Comparison of ENCODE assay signal across 13 mouse cellular contexts in genomic region chr11:102199856-102200255, GRCm38 (mm10).
"Had no signal": no experiment of that assay in that cellular context is flagged by ENCODE, and none has a peak within 500 bp of the region (broad histone marks: within the 10 kb centered on the region; RNA-seq: fewer than 3 reads in every experiment).

No protein-coding gene starts in this region.

- H3K4me3 ChIP-seq: layer of hippocampus, adult 2 months; liver, embryonic 15.5 days; midbrain, embryonic 12.5 days; neural tube, embryonic 15.5 days had no signal

- H3K4me1 ChIP-seq: midbrain, embryonic 12.5 days; neural tube, embryonic 15.5 days had no signal

- ATAC-seq: intestine, postnatal 0 days had no signal

- H3K27me3 ChIP-seq: liver, embryonic 15.5 days; midbrain, embryonic 12.5 days; neural tube, embryonic 15.5 days had no signal

- H3K27ac ChIP-seq: layer of hippocampus, adult 2 months; liver, embryonic 15.5 days; macrophage; midbrain, embryonic 12.5 days; neural tube, embryonic 15.5 days had no signal

- DNase-seq: lung, adult 2 months; lung, postnatal 14 days; right cerebral cortex, adult 18-20 months; right cerebral cortex, postnatal 25 days; thymus, adult 2 months; thymus, postnatal 25 days had no signal

- H3K9ac ChIP-seq: liver, embryonic 15.5 days; midbrain, embryonic 12.5 days; neural tube, embryonic 15.5 days had no signal

- H3K4me2 ChIP-seq: liver, embryonic 11.5 days; liver, embryonic 15.5 days; midbrain, embryonic 12.5 days; neural tube, embryonic 15.5 days had no signal

- H3K9me3 ChIP-seq: liver, embryonic 15.5 days; midbrain, embryonic 12.5 days; neural tube, embryonic 15.5 days had no signal
